In genomic region chr5:24595786-24596380, GRCm38 (mm10) we compare ENCODE assay signal across 16 mouse cellular contexts. TPM values are rescaled to one million over a fixed set of nuclear protein-coding genes. Genes with fewer than 3 reads are reported as not detected.
DNase-seq lines count a peak whose midpoint lies in the region; ATAC-seq and TF ChIP-seq lines count a peak whose summit lies in the region.
"Had no signal": no experiment of that assay in that cellular context is flagged by ENCODE, and none has a peak within 500 bp of the region (broad histone marks: within the 10 kb centered on the region; RNA-seq: fewer than 3 reads in every experiment).

No protein-coding gene starts in this region.

- DNase-seq in heart, postnatal 4 days = no peak
- DNase-seq in brain, embryonic 14.5 days (ENCODE audit: low read depth) = no peak
- peak; percentile 18 for DNase-seq in hindbrain, embryonic 10.5 days (ENCODE audit: low spot score)
- no peak for DNase-seq in urinary bladder, postnatal 25 days (ENCODE audit: low spot score)
- DNase-seq in right cerebral cortex, adult 18-20 months = no peak
- no peak for DNase-seq in Muller cell, postnatal 12 days (ENCODE audit: inconsistent ontology term)
- DNase-seq: thymus, adult 18-20 months had no signal

- ATAC-seq in heart, embryonic 13.5 days (ENCODE audit: extremely low read depth, insufficient number of reproducible peaks, low FRiP score, low TSS enrichment) = no peak
- no peak for ATAC-seq in midbrain, embryonic 15.5 days (replicated peaks)

- TF ChIP-seq POLR2A in brain, embryonic 14.5 days (IDR thresholded peaks at IDR 0.05; ENCODE audit: borderline replicate concordance, extremely low read depth, insufficient read depth, insufficient read length, poor library complexity, severe bottlenecking) = no peak

- H3K36me3 ChIP-seq in heart, embryonic 13.5 days = peaks cover 64% of the 10 kb centered on the region
- H3K36me3 ChIP-seq in hindbrain, embryonic 10.5 days = peaks cover 51% of the 10 kb centered on the region
- H3K36me3 ChIP-seq in midbrain, embryonic 15.5 days (replicated peaks) = peaks cover 30% of the 10 kb centered on the region

- 0 out of 2 replicates have a peak, but pooled peaks have one; percentile 1 for TF ChIP-seq CTCF in brain, embryonic 14.5 days (IDR thresholded peaks at IDR 0.05; ENCODE audit: borderline replicate concordance, extremely low read depth, insufficient read depth, insufficient read length)

- peak overlapping the region; percentile 37; the same call in 1 of the 2 replicates for H3K9ac ChIP-seq in heart, embryonic 13.5 days
- peak overlapping the region; percentile 40; the same call in 1 of the 2 replicates for H3K9ac ChIP-seq in midbrain, embryonic 15.5 days
- H3K9ac ChIP-seq: kidney, embryonic 15.5 days had no signal

- H3K4me1 ChIP-seq in heart, embryonic 13.5 days = peaks cover 68% of the 10 kb centered on the region
- H3K4me1 ChIP-seq in hindbrain, embryonic 10.5 days (replicated peaks) = peaks cover 72% of the 10 kb centered on the region
- peaks cover 59% of the 10 kb centered on the region for H3K4me1 ChIP-seq in midbrain, embryonic 15.5 days

- WGBS in heart, embryonic 13.5 days = 72% methylated on average over 14 of the region's 14 CpGs
- 55% methylated on average over 14 of the region's 14 CpGs for WGBS in hindbrain, embryonic 10.5 days
- WGBS in midbrain, embryonic 15.5 days = 38% methylated on average over 14 of the region's 14 CpGs

- no peak overlapping the region for H3K4me2 ChIP-seq in heart, embryonic 13.5 days
- peak overlapping the region; percentile 64 for H3K4me2 ChIP-seq in midbrain, embryonic 15.5 days
- H3K4me2 ChIP-seq: kidney, embryonic 15.5 days had no signal

- no peak overlapping the region for H3K27ac ChIP-seq in heart, embryonic 13.5 days (replicated peaks)
- H3K27ac ChIP-seq in hindbrain, embryonic 10.5 days = peak overlapping the region; percentile 84
- H3K27ac ChIP-seq in midbrain, embryonic 15.5 days = peak overlapping the region; percentile 93
- H3K27ac ChIP-seq: kidney, embryonic 15.5 days had no signal

- H3K9me3 ChIP-seq in heart, embryonic 13.5 days = no peaks in the 10 kb centered on the region
- no peaks in the 10 kb centered on the region for H3K9me3 ChIP-seq in hindbrain, embryonic 10.5 days
- H3K9me3 ChIP-seq in midbrain, embryonic 15.5 days = no peaks in the 10 kb centered on the region
- H3K9me3 ChIP-seq: kidney, embryonic 15.5 days had no signal

- peaks cover 9% of the 10 kb centered on the region; the same call in 1 of the 2 replicates for H3K27me3 ChIP-seq in heart, embryonic 13.5 days (replicated peaks)
- H3K27me3 ChIP-seq in hindbrain, embryonic 10.5 days (ENCODE audit: insufficient read depth, poor library complexity, severe bottlenecking) = peaks cover 74% of the 10 kb centered on the region
- no peaks in the 10 kb centered on the region for H3K27me3 ChIP-seq in midbrain, embryonic 15.5 days (replicated peaks)

- H3K4me3 ChIP-seq in heart, embryonic 13.5 days = no peak overlapping the region
- H3K4me3 ChIP-seq in hindbrain, embryonic 10.5 days = 0 out of 2 replicates have a peak overlapping the region, but pooled peaks have one; percentile 27
- peak overlapping the region; percentile 29 for H3K4me3 ChIP-seq in midbrain, embryonic 15.5 days
- H3K4me3 ChIP-seq: erythroblast, embryonic 14.5 days; kidney, embryonic 15.5 days had no signal

RNA-seq across cellular contexts. Expression of gene Chpf2, which starts 9.3 kb away (rescaled TPM):
- 16.1 and 16.6 TPM in 2 replicates for polyA plus RNA-seq in heart, embryonic 13.5 days (2015; fragmentation: Nextera tagmentation; extraction: Ambion mirVana)
- 10 to 100 TPM; 19.9 to 21.6 TPM for total RNA-seq in heart, postnatal 4 days (2021)
- polyA plus RNA-seq in brain, embryonic 14.5 days (2012; rRNA removed) = 21.9 and 26.8 TPM in 2 replicates
- polyA plus RNA-seq in hindbrain, embryonic 10.5 days (2016; fragmentation: Nextera tagmentation; extraction: Ambion mirVana) = 16.5 and 19.3 TPM in 2 replicates
- 22.1 and 23.0 TPM in 2 replicates for polyA plus RNA-seq in midbrain, embryonic 15.5 days (2015; fragmentation: Nextera tagmentation; extraction: Ambion mirVana)

RNA-seq across cellular contexts. Expression of gene Abcf2, which starts 18.6 kb away (rescaled TPM):
- 66.7 and 70.7 TPM in 2 replicates for polyA plus RNA-seq in heart, embryonic 13.5 days (2015; fragmentation: Nextera tagmentation; extraction: Ambion mirVana)
- 10 to 100 TPM; 47.4 to 49.3 TPM for total RNA-seq in heart, postnatal 4 days (2021)
- polyA plus RNA-seq in brain, embryonic 14.5 days (2012; rRNA removed) = 75.5 and 85.9 TPM in 2 replicates
- polyA plus RNA-seq in hindbrain, embryonic 10.5 days (2016; fragmentation: Nextera tagmentation; extraction: Ambion mirVana) = 125 and 159 TPM in 2 replicates
- polyA plus RNA-seq in midbrain, embryonic 15.5 days (2015; fragmentation: Nextera tagmentation; extraction: Ambion mirVana) = 83.8 and 86.4 TPM in 2 replicates

RNA-seq across cellular contexts. Expression of gene Smarcd3, which starts 28.3 kb away (rescaled TPM):
- 54.5 and 58.5 TPM in 2 replicates for polyA plus RNA-seq in heart, embryonic 13.5 days (2015; fragmentation: Nextera tagmentation; extraction: Ambion mirVana)
- 10 to 100 TPM; 89.7 to 96.9 TPM for total RNA-seq in heart, postnatal 4 days (2021)
- polyA plus RNA-seq in brain, embryonic 14.5 days (2012; rRNA removed) = 162 and 203 TPM in 2 replicates
- polyA plus RNA-seq in hindbrain, embryonic 10.5 days (2016; fragmentation: Nextera tagmentation; extraction: Ambion mirVana) = 22.8 and 35.7 TPM in 2 replicates
- 182 and 186 TPM in 2 replicates for polyA plus RNA-seq in midbrain, embryonic 15.5 days (2015; fragmentation: Nextera tagmentation; extraction: Ambion mirVana)
- polyA plus RNA-seq: erythroblast, embryonic 14.5 days had no signal

RNA-seq across cellular contexts. Expression of gene 4931409K22Rik, which starts 39.3 kb away (rescaled TPM):
- polyA plus RNA-seq in heart, embryonic 13.5 days (2015; fragmentation: Nextera tagmentation; extraction: Ambion mirVana) = 0.08 and 0.11 TPM in 2 replicates
- not detected for total RNA-seq in heart, postnatal 4 days (2021)
- 0.19 and 0.34 TPM in 2 replicates for polyA plus RNA-seq in brain, embryonic 14.5 days (2012; rRNA removed)
- 0.07 and 0.10 TPM in 2 replicates for polyA plus RNA-seq in hindbrain, embryonic 10.5 days (2016; fragmentation: Nextera tagmentation; extraction: Ambion mirVana)
- polyA plus RNA-seq in midbrain, embryonic 15.5 days (2015; fragmentation: Nextera tagmentation; extraction: Ambion mirVana) = 0.06 TPM in 1 of 2 replicates, not detected in the other
- total RNA-seq: left cerebral cortex, adult 18-20 months; monocyte, adult 5-6 weeks had no signal
- polyA plus RNA-seq: erythroblast, embryonic 14.5 days; heart, embryonic 16.5 days; liver, embryonic 16.5 days; small intestine, adult 2 months had no signal

RNA-seq across cellular contexts. Expression of gene Asb10, which starts 55.1 kb away (rescaled TPM):
- 4.1 TPM in 2 replicates for polyA plus RNA-seq in heart, embryonic 13.5 days (2015; fragmentation: Nextera tagmentation; extraction: Ambion mirVana)
- total RNA-seq in heart, postnatal 4 days (2021) = 10 to 100 TPM; 19.8 to 23.1 TPM
- 0.33 and 0.54 TPM in 2 replicates for polyA plus RNA-seq in brain, embryonic 14.5 days (2012; rRNA removed)
- 0.17 TPM in 1 of 2 replicates, not detected in the other for polyA plus RNA-seq in hindbrain, embryonic 10.5 days (2016; fragmentation: Nextera tagmentation; extraction: Ambion mirVana)
- 0.06 and 0.11 TPM in 2 replicates for polyA plus RNA-seq in midbrain, embryonic 15.5 days (2015; fragmentation: Nextera tagmentation; extraction: Ambion mirVana)
- total RNA-seq: left cerebral cortex, adult 18-20 months; monocyte, adult 5-6 weeks had no signal
- polyA plus RNA-seq: erythroblast, embryonic 14.5 days had no signal
